Mouse (Mus musculus) kidney, adult 2 months (tissue): ENCODE data around the gene Olfr1495.

ENCODE experiments used
- CTCF ChIP-seq: fragments of 200-500 bp; conservative IDR thresholded peaks from 2 replicates; pipeline ENCODE4 v1.5.1; 2011; ENCODE audit warnings: low read depth, mild to moderate bottlenecking, control low read depth, low read length, moderate library complexity, mixed read lengths; ENCODE audit not compliant: insufficient read depth, insufficient read length
- POLR2A ChIP-seq: fragments of 200-500 bp; IDR thresholded peaks from one replicate; pipeline ENCODE4 v1.6.1; 2011; ENCODE audit warnings: low read depth, low read length, control low read depth

GRCm38 (mm10) chr19:13764306-13764705 lies at the start of gene Olfr1495:
- no peak for TF ChIP-seq POLR2A
- TF ChIP-seq CTCF, result no peak
